Mouse (Mus musculus): Measurements from ENCODE around the gene Bcl2a1d.
"Not testable (repeated sequence)": the region's sequence is repeated elsewhere in the genome, so short reads cannot be mapped to it uniquely, and the experiment has no call there.

Gene Bcl2a1d

GRCm38 (mm10) chr9:88731728-88732127 is at the start of gene Bcl2a1d:
Gene Bcl2a1d (minus strand): TSS chr9:88731914.
- DNase-seq (ENCODE audit: low spot score in 2 of 2): not testable (repeated sequence)

GRCm38 (mm10) chr9:88770239-88770638 is 38.5 kb upstream of the Bcl2a1d start:
- not testable (repeated sequence) for DNase-seq (ENCODE audit: low spot score in 2 of 2)

GRCm38 (mm10) chr9:88769470-88769869 is 37.8 kb upstream of the Bcl2a1d start:
- not testable (repeated sequence) for DNase-seq (ENCODE audit: low spot score in 2 of 2)

GRCm38 (mm10) chr9:88746687-88747086 is 15.0 kb upstream of the Bcl2a1d start:
- not testable (repeated sequence) for DNase-seq (ENCODE audit: low spot score in 2 of 2)

GRCm38 (mm10) chr9:88746046-88746445 is 14.3 kb upstream of the Bcl2a1d start:
- not testable (repeated sequence) for DNase-seq (ENCODE audit: low spot score in 2 of 2)

GRCm38 (mm10) chr9:88735289-88735688 is 3.6 kb upstream of the Bcl2a1d start:
- not testable (repeated sequence) for DNase-seq (ENCODE audit: low spot score in 2 of 2)

- not testable (repeated sequence) for DNase-seq (ENCODE audit: low spot score in 2 of 2)
Measured at GRCm38 (mm10) chr9:88733182-88733581, 1.5 kb upstream of the Bcl2a1d start.

GRCm38 (mm10) chr9:88732334-88732733 is 620 bp upstream of the Bcl2a1d start:
- DNase-seq (ENCODE audit: low spot score in 2 of 2): not testable (repeated sequence)

GRCm38 (mm10) chr9:88728311-88728710 is 3.4 kb downstream of the Bcl2a1d start:
- DNase-seq (ENCODE audit: low spot score in 2 of 2): not testable (repeated sequence)

- DNase-seq (ENCODE audit: low spot score in 2 of 2): not testable (repeated sequence)
Measured at GRCm38 (mm10) chr9:88721628-88722027, 10.1 kb downstream of the Bcl2a1d start.

- DNase-seq (ENCODE audit: low spot score in 2 of 2): peak in 1 of 2 experiments; percentile 46
Measured at GRCm38 (mm10) chr9:88719989-88720537, 11.7 kb downstream of the Bcl2a1d start, which contains the start of gene Mthfsl. Gene Mthfsl (minus strand): TSS chr9:88720296.

GRCm38 (mm10) chr9:88719073-88719921 is 12.4 kb downstream of the Bcl2a1d start:
- DNase-seq (ENCODE audit: low spot score in 2 of 2): not testable (repeated sequence)

- DNase-seq (ENCODE audit: low spot score in 2 of 2): not testable (repeated sequence)
Measured at GRCm38 (mm10) chr9:88718593-88718992, 13.1 kb downstream of the Bcl2a1d start.

GRCm38 (mm10) chr9:88718140-88718539 is 13.6 kb downstream of the Bcl2a1d start:
- DNase-seq (ENCODE audit: low spot score in 2 of 2): peak in 1 of 2 experiments; percentile 63

- not testable (repeated sequence) for DNase-seq (ENCODE audit: low spot score in 2 of 2)
Measured at GRCm38 (mm10) chr9:88714515-88714914, 17.2 kb downstream of the Bcl2a1d start.

GRCm38 (mm10) chr9:88712164-88712749 is 19.5 kb downstream of the Bcl2a1d start:
- not testable (repeated sequence) for DNase-seq (ENCODE audit: low spot score in 2 of 2)

GRCm38 (mm10) chr9:88710910-88711438 is 20.7 kb downstream of the Bcl2a1d start:
- not testable (repeated sequence) for DNase-seq (ENCODE audit: low spot score in 2 of 2)

GRCm38 (mm10) chr9:88710439-88710838 is 21.3 kb downstream of the Bcl2a1d start:
- DNase-seq (ENCODE audit: low spot score in 2 of 2): not testable (repeated sequence)

- not testable (repeated sequence) for DNase-seq (ENCODE audit: low spot score in 2 of 2)
Measured at GRCm38 (mm10) chr9:88709794-88710193, 21.9 kb downstream of the Bcl2a1d start.

- DNase-seq (ENCODE audit: low spot score in 2 of 2): no peak
Measured at GRCm38 (mm10) chr9:88709304-88709703, 22.4 kb downstream of the Bcl2a1d start.

- DNase-seq (ENCODE audit: low spot score in 2 of 2): no peak
Measured at GRCm38 (mm10) chr9:88706700-88707099, 25.0 kb downstream of the Bcl2a1d start.

GRCm38 (mm10) chr9:88705157-88705556 is 26.6 kb downstream of the Bcl2a1d start:
- not testable (repeated sequence) for DNase-seq (ENCODE audit: low spot score in 2 of 2)
